Mouse (Mus musculus) retina, embryonic 14.5 days (tissue): ENCODE measurements around the gene Nrap.

Experiments
- DNase-seq: peaks from one replicate; pipeline ENCODE4 v3.0.0-alpha.2; 2015; ENCODE audit warnings: low spot score

Nrap gene

GRCm38 (mm10) chr19:56300835-56301234 lies 89.0 kb downstream of the Nrap start:
- no peak for DNase-seq

DNA sequence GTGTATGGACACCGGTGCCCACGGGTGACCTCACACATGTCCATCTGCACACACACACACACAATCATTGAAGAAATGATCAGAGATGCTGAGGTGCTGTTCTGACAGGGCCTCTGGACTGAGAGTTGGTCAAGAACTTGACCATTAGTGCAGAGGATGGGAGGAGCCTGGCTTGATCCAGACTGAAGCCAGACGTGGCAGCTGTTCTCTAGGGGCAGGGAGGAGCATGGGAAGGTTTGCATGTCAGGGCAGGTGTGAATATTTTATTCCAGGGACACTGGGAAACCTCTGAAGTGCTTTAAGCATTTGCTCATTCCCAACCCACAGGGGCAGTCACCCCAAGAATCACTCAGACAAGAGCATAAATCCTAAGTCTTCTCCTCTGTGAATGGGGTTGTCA lies 92.6 kb downstream of the Nrap start:
- no peak for DNase-seq

DNA sequence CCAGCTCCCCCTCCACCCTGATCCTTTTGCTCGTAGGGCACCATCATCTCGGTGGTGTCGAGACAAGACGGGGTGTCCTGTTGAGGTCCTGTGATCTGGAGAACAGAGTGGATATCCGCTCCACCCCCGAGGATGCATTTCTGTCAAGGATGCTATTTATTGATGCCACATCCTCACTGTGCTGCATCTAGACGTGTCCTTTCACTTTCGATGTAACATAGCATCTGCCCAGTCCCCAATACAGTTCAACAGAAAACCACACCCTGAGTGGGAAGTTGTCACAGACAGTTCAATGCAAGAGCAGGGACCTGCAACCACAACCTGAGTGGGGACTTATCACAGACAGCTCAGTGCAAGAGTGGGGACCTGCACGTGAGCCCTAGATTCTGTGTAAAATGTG lies 93.2 kb downstream of the Nrap start:
- no peak for DNase-seq

DNA sequence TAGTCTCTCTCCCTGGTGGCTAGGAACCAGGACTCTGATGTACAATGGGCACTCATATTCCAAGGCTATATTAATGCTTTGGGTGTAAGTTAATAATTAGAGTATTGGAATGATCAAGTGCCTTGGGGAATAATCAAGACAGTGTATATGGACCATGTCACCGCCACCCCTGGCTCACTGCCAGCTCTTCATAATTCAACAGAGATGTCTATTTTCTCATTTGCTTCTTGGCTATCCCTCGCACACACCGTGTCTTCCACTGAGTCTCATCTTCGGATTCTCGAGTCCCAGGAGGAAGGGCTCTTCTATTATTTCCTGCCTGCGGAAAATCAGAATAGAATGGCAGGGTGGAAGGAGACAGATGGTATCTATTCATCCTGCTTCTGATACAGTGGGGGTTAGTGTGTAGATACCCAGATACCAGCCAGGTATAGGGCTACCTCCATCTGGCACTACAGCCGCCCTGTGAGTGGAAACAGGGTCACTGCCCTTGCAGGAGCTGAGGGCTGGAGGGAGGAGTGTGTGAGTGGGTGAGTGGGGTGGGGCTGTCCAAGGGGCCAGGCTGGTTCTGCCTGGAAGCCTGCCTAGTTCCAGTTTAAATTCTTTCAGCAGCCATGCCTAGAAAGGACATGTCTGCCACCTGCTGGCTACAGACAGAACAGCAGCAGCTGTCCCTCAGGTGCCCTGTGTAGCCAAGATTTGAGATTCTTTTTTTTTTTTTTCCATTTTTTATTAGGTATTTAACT lies 95.0 kb downstream of the Nrap start:
- peak; percentile 87 for DNase-seq

DNA sequence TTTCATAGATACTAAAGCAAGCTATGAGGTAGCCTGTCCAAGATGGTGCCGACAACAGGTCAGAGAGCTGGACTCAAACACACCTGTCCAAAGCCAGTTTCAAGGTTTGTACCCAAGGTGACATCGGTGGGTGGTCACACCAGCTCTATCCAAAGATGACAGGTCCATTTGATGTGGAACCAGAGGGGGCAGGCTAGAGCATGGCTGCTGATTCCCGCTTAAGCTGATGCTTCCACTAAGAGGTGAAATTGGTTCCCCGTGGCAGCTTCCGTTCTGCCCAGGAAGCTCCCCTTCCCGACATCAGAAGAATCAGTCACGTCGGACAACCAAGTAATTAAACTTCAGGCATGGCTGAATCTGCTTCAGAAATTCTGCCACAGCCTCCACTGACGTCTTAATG lies 97.5 kb downstream of the Nrap start:
- peak; percentile 30 for DNase-seq

GRCm38 (mm10) chr19:56291898-56292297 lies 97.9 kb downstream of the Nrap start:
- DNase-seq, result no peak

DNA sequence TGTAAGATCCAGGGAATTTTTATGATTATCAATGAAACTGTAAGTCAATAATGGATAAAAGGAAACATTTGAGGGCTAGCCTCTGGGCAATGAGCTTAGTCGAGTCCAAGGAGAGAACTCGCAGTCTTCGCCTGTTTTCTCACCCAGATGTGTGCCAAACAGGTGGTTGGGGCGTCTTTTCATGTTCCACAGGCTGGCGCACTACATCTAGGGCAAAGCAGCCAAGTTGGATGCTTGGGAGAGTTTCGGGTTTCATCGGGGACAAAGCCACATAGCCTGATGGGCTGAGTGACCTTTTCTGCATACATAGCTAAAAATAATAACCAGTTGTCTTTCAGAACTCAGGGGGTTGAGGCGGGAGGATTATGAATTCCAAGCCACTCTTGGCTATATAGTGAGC lies 100.2 kb downstream of the Nrap start:
- DNase-seq, result no peak

GRCm38 (mm10) chr19:56288436-56288835 lies 101.4 kb downstream of the Nrap start:
- peak; percentile 27 for DNase-seq

DNA sequence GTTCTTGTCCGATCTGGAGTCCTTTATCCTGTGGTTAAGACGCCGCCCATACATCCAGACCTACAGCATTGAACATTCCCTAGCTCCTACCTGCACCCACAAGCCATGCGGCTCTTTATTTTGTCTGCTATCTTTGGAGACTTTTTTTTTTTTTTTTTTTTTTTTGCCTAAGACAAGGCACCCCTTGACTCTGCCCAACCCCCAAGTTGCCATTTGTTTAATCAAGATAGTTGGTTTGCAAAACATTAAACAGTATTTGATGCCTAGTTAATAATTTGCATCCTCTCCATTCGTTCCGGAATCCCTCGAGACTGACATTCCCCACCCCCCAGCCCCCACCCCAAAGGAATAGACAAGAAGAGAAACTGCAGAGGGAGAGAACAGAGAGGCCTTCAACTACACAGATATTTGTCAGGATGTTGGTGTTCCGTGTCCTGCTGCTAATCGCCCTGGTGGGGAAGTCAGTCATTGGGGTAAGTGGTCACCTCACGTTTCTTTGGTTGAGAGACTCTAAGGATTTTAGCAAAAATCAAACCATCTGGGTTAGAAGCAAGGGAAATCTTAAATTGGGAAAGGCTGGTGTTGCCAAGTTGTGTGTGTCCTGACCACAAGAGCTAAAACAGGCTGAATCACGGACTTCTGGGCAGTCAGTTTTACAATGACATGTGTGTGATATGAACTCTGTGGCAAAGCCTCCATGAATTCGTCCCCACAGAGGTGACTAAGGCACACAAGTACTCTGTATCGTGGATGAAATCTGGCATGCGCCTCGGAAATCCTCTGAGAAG lies 102.1 kb downstream of the Nrap start:
- no peak for DNase-seq

- no peak for DNase-seq
Observed at GRCm38 (mm10) chr19:56286866-56287265, 103.0 kb downstream of the Nrap start, which contains the start of gene Habp2. Gene Habp2 (plus strand): TSS chr19:56287137.

DNA sequence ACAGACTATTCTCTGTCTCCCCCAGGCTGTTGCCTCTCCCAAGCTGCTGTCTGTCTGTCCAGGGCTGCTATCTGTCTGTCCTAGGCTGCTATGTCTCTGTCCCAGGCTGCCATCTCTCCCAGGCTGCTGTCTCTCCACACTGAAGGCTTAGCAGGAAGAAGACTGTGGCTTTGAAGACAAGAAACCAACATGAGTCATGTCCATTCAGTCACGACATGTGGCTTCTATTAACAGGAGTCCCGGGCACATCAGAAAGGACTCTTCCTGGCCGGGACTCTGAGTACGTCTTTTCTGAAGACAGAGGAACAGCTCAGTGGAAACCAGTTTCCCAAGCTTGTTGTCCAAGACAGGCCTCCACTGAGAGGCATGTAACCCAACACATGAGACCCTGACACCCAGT lies 104.6 kb downstream of the Nrap start:
- no peak for DNase-seq

- no peak for DNase-seq
Observed at GRCm38 (mm10) chr19:56278366-56278765, 111.5 kb downstream of the Nrap start.

DNA sequence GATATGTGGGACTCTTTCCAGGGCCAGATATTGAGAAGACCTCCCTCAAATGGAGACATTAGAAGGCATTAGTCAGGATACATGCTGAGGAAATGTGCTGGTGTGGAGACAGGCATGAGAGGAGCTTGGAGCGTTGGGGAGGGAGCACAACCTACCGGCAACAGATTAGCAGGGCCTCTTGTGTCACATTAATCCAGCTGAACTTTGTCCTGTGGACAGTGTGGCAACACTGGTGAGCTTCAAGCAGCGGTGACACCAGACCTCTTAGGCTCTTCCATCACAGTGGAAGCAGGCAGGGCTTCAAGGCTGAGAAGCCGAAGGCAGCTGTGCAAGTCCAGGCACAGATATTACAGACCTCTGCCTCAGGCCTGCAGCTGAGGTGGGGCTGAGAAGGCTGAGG lies 111.9 kb downstream of the Nrap start:
- no peak for DNase-seq

- peak; percentile 45 for DNase-seq
Observed at GRCm38 (mm10) chr19:56277140-56277804, 112.6 kb downstream of the Nrap start.

DNA sequence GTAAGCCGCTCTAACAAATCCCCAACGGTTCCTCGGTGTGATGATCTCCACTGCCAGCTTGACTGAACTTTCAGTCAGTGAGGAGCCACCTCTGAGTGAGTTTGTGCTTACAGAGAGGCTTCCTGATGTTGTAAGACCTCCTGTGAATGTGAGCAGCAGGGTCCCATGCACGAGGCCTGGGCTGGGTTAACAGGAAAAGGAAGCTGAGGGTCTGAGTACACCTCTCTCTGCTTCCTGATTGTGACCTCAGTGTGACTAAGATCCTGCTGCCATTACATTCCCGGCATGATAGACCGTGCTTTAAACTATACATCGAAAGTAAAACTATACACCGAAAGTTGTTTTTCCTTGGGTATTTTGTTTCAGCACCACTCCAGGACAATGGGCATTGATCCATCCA lies 117.8 kb downstream of the Nrap start:
- DNase-seq, result no peak
